Comparison of ENCODE assay signal across 9 mouse cellular contexts in the genomic region with DNA sequence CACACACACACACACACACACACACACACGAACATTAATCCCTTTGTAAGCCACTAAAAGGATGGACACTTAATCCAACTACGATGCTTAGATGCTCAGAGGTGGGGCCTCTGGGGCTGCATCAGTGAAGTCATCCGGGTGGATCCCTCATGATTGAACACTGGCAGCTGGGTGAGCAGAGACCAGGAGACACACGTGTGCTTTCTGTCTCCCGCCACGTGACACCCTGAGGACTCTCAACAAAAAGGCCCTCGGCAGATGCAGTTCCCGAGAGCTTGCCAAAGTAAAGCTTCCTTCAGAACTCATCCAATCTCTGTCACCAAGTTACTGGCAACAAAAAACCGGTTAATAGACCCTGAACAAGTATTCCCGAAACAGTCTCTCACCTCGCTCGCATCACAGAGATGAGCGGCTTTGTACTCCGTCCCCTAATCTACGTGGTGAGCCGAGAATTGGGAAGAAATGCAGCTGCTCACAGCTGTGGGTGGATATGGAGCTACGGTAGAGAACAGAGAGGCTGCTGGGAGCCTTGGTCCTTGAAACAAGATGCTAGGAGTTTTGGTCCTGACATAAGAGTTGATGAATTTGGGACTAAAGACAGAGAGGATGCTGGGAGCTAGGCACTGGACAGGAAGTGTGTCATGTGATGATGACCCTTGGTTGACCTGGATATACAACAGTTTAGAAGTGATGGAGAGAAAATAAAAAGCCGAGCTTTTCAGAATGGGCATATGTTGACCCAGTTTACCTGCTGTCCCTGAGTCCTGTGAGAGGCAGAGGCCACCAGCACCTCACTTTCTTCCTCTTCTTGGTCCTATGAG. TPM values are rescaled to one million over a fixed set of nuclear protein-coding genes. Genes with fewer than 3 reads are reported as not detected.
DNase-seq lines count a peak whose midpoint lies in the region; ATAC-seq and TF ChIP-seq lines count a peak whose summit lies in the region.
"Had no signal": no experiment of that assay in that cellular context is flagged by ENCODE, and none has a peak within 500 bp of the region (broad histone marks: within the 10 kb centered on the region; RNA-seq: fewer than 3 reads in every experiment).

No protein-coding gene starts in this region.

- H3K4me1 ChIP-seq in E14TG2a.4 (replicated peaks; ENCODE audit: low read depth, low read length): peaks cover 46% of the 10 kb centered on the region
- H3K4me1 ChIP-seq in forebrain, postnatal 0 days (ENCODE audit: insufficient read depth): peaks cover 18% of the 10 kb centered on the region
- H3K4me1 ChIP-seq in midbrain, postnatal 0 days (ENCODE audit: insufficient read depth, low read length): peaks cover 13% of the 10 kb centered on the region

- 47% methylated on average over 18 of the region's 18 CpGs for WGBS in forebrain, postnatal 0 days
- WGBS in midbrain, postnatal 0 days: 40% methylated on average over 18 of the region's 18 CpGs

- H3K4me2 ChIP-seq in forebrain, postnatal 0 days (ENCODE audit: low read depth): peak overlapping the region; percentile 77
- peak overlapping the region; percentile 75 for H3K4me2 ChIP-seq in midbrain, postnatal 0 days (ENCODE audit: low read depth, low read length, poor library complexity, severe bottlenecking)

- intact Hi-C loops in gastrocnemius, postnatal 36 days (cut with DNase I): no loop called here

- H3K9me3 ChIP-seq in E14TG2a.4 (ENCODE audit: low read length): peaks cover 6% of the 10 kb centered on the region
- H3K9me3 ChIP-seq in forebrain, postnatal 0 days (ENCODE audit: low read length): no peaks in the 10 kb centered on the region
- no peaks in the 10 kb centered on the region for H3K9me3 ChIP-seq in midbrain, postnatal 0 days (ENCODE audit: low read length)

- H3K27me3 ChIP-seq in E14TG2a.4 (ENCODE audit: insufficient read depth, low read length): peaks cover 73% of the 10 kb centered on the region
- H3K27me3 ChIP-seq in forebrain, postnatal 0 days (ENCODE audit: insufficient read depth, low read length): no peaks in the 10 kb centered on the region
- no peaks in the 10 kb centered on the region for H3K27me3 ChIP-seq in midbrain, postnatal 0 days (ENCODE audit: insufficient read depth, low read length)

- peak overlapping the region; percentile 87; the same call in 1 of the 2 replicates for H3K9ac ChIP-seq in forebrain, postnatal 0 days
- H3K9ac ChIP-seq in midbrain, postnatal 0 days (replicated peaks; ENCODE audit: low read length, poor library complexity, severe bottlenecking): no peak overlapping the region

- H3K36me3 ChIP-seq in E14TG2a.4 (ENCODE audit: insufficient read depth, low read length): peaks cover 11% of the 10 kb centered on the region
- H3K36me3 ChIP-seq in forebrain, postnatal 0 days (ENCODE audit: insufficient read depth): no peaks in the 10 kb centered on the region
- H3K36me3 ChIP-seq in midbrain, postnatal 0 days (ENCODE audit: insufficient read depth, low read length): no peaks in the 10 kb centered on the region

- 0 out of 2 replicates have a peak overlapping the region, but pooled peaks have one; percentile 15 for H3K27ac ChIP-seq in forebrain, postnatal 0 days (ENCODE audit: low read depth, low read length)
- H3K27ac ChIP-seq in midbrain, postnatal 0 days (ENCODE audit: low read depth, low read length): no peak overlapping the region

- H3K4me3 ChIP-seq in E14TG2a.4 (replicated peaks; ENCODE audit: low read length): peak overlapping the region; percentile 88
- H3K4me3 ChIP-seq in forebrain, postnatal 0 days (ENCODE audit: low read depth, low read length): peak overlapping the region; percentile 76
- peak overlapping the region; percentile 70 for H3K4me3 ChIP-seq in midbrain, postnatal 0 days (ENCODE audit: low read depth, low read length)

- DNase-seq in gastrocnemius, adult 8-10 months (ENCODE audit: low spot score in 2 of 2): peak; percentile 25 to 31
- DNase-seq in gastrocnemius, postnatal 36 days: no peak
- DNase-seq in forebrain, postnatal 0 days: no peak
- DNase-seq in midbrain, postnatal 0 days (ENCODE audit: low spot score): peak; percentile 46
- no peak for DNase-seq in thymus, postnatal 14 days
- DNase-seq in adrenal gland, postnatal 4 days (ENCODE audit: low spot score in 2 of 2): no peak

- no peak for ATAC-seq in forebrain, postnatal 0 days
- ATAC-seq in midbrain, postnatal 0 days (ENCODE audit: low FRiP score): no peak
- no peak for ATAC-seq in granulocyte monocyte progenitor cell, adult 5-6 weeks (replicated peaks; ENCODE audit: poor library complexity, severe bottlenecking)

- TF ChIP-seq CTCF in E14TG2a.4 (conservative IDR thresholded peaks at IDR 0.05; ENCODE audit: low read length): no peak
- TF ChIP-seq CTCF in forebrain, postnatal 0 days (IDR thresholded peaks at IDR 0.05; ENCODE audit: low read depth): no peak
- no peak for TF ChIP-seq CTCF in midbrain, postnatal 0 days (IDR thresholded peaks at IDR 0.05)

RNA-seq across cellular contexts. Expression of a gene that starts 1.5 kb away (rescaled TPM):
- total RNA-seq in gastrocnemius, adult 8-10 months (2022): 1 to 10 TPM in 3 of 4 experiments, under 1 TPM in 1; 0.87 to 3.6 (median 1.8) TPM
- 1 to 10 TPM; 2.7 to 4.6 TPM for total RNA-seq in gastrocnemius, postnatal 36 days (2021)
- total RNA-seq in forebrain, postnatal 0 days (2014; rRNA removed): 412 and 434 TPM in 2 replicates
- 102 and 107 TPM in 2 replicates for polyA plus RNA-seq in forebrain, postnatal 0 days (2015; fragmentation: Nextera tagmentation; extraction: Ambion mirVana)
- total RNA-seq in midbrain, postnatal 0 days (2014; rRNA removed): 342 and 354 TPM in 2 replicates
- 82.0 and 88.1 TPM in 2 replicates for polyA plus RNA-seq in midbrain, postnatal 0 days (2015; fragmentation: Nextera tagmentation; extraction: Ambion mirVana)
- not detected in 2 replicates for total RNA-seq in granulocyte monocyte progenitor cell, adult 5-6 weeks (2014; fragmentation: Nextera tagmentation)
- total RNA-seq in granulocyte monocyte progenitor cell, adult 5-6 weeks (2017): not detected in 2 replicates
- 10 to 100 TPM; 12.6 to 17.7 TPM for total RNA-seq in adrenal gland, postnatal 4 days (2021)

RNA-seq across cellular contexts. Expression of a gene that starts 18.0 kb away (rescaled TPM):
- total RNA-seq in gastrocnemius, adult 8-10 months (2022): under 1 TPM; 0.41 to 0.92 (median 0.63) TPM
- under 1 TPM; 0.61 to 0.64 TPM for total RNA-seq in gastrocnemius, postnatal 36 days (2021)
- 0.85 and 1.3 TPM in 2 replicates for total RNA-seq in forebrain, postnatal 0 days (2014; rRNA removed)
- 1.2 and 1.3 TPM in 2 replicates for polyA plus RNA-seq in forebrain, postnatal 0 days (2015; fragmentation: Nextera tagmentation; extraction: Ambion mirVana)
- 1.4 and 3.7 TPM in 2 replicates for total RNA-seq in midbrain, postnatal 0 days (2014; rRNA removed)
- 0.93 and 1.1 TPM in 2 replicates for polyA plus RNA-seq in midbrain, postnatal 0 days (2015; fragmentation: Nextera tagmentation; extraction: Ambion mirVana)
- total RNA-seq in granulocyte monocyte progenitor cell, adult 5-6 weeks (2014; fragmentation: Nextera tagmentation): 19.0 and 20.5 TPM in 2 replicates
- 23.9 and 26.2 TPM in 2 replicates for total RNA-seq in granulocyte monocyte progenitor cell, adult 5-6 weeks (2017)
- total RNA-seq in adrenal gland, postnatal 4 days (2021): 10 to 100 TPM; 11.9 to 13.1 TPM

RNA-seq across cellular contexts. Expression of a gene that starts 26.5 kb away (rescaled TPM):
- total RNA-seq in gastrocnemius, adult 8-10 months (2022): 1 to 10 TPM; 2.5 to 5.2 (median 4.0) TPM
- 1 to 10 TPM; 4.3 to 5.9 TPM for total RNA-seq in gastrocnemius, postnatal 36 days (2021)
- total RNA-seq in forebrain, postnatal 0 days (2014; rRNA removed): 196 and 242 TPM in 2 replicates
- 258 and 279 TPM in 2 replicates for polyA plus RNA-seq in forebrain, postnatal 0 days (2015; fragmentation: Nextera tagmentation; extraction: Ambion mirVana)
- total RNA-seq in midbrain, postnatal 0 days (2014; rRNA removed): 209 and 214 TPM in 2 replicates
- 297 and 314 TPM in 2 replicates for polyA plus RNA-seq in midbrain, postnatal 0 days (2015; fragmentation: Nextera tagmentation; extraction: Ambion mirVana)
- 1.5 and 4.0 TPM in 2 replicates for total RNA-seq in granulocyte monocyte progenitor cell, adult 5-6 weeks (2014; fragmentation: Nextera tagmentation)
- 2.2 and 2.7 TPM in 2 replicates for total RNA-seq in granulocyte monocyte progenitor cell, adult 5-6 weeks (2017)
- 10 to 100 TPM; 11.1 to 16.2 TPM for total RNA-seq in adrenal gland, postnatal 4 days (2021)

RNA-seq across cellular contexts. Expression of a gene that starts 28.2 kb away (rescaled TPM):
- total RNA-seq in gastrocnemius, adult 8-10 months (2022): not detected
- not detected for total RNA-seq in gastrocnemius, postnatal 36 days (2021)
- not detected in 2 replicates for total RNA-seq in forebrain, postnatal 0 days (2014; rRNA removed)
- not detected in 2 replicates for polyA plus RNA-seq in forebrain, postnatal 0 days (2015; fragmentation: Nextera tagmentation; extraction: Ambion mirVana)
- total RNA-seq in midbrain, postnatal 0 days (2014; rRNA removed): not detected in 2 replicates
- not detected in 2 replicates for polyA plus RNA-seq in midbrain, postnatal 0 days (2015; fragmentation: Nextera tagmentation; extraction: Ambion mirVana)
- total RNA-seq in granulocyte monocyte progenitor cell, adult 5-6 weeks (2014; fragmentation: Nextera tagmentation): not detected in 2 replicates
- total RNA-seq in granulocyte monocyte progenitor cell, adult 5-6 weeks (2017): not detected in 2 replicates
- total RNA-seq in adrenal gland, postnatal 4 days (2021): not detected
- total RNA-seq: layer of hippocampus, adult 8-10 months had no signal

RNA-seq across cellular contexts. Expression of a gene that starts 31.9 kb away (rescaled TPM):
- total RNA-seq in gastrocnemius, adult 8-10 months (2022): not detected
- total RNA-seq in gastrocnemius, postnatal 36 days (2021): not detected
- not detected in 2 replicates for total RNA-seq in forebrain, postnatal 0 days (2014; rRNA removed)
- polyA plus RNA-seq in forebrain, postnatal 0 days (2015; fragmentation: Nextera tagmentation; extraction: Ambion mirVana): 0.13 and 0.31 TPM in 2 replicates
- not detected in 2 replicates for total RNA-seq in midbrain, postnatal 0 days (2014; rRNA removed)
- polyA plus RNA-seq in midbrain, postnatal 0 days (2015; fragmentation: Nextera tagmentation; extraction: Ambion mirVana): 0.47 and 0.78 TPM in 2 replicates
- not detected in 2 replicates for total RNA-seq in granulocyte monocyte progenitor cell, adult 5-6 weeks (2014; fragmentation: Nextera tagmentation)
- not detected in 2 replicates for total RNA-seq in granulocyte monocyte progenitor cell, adult 5-6 weeks (2017)
- total RNA-seq in adrenal gland, postnatal 4 days (2021): not detected
- total RNA-seq: layer of hippocampus, adult 8-10 months had no signal

Comparison
In these comparisons a context has a peak if more than half of its experiments do, and no peak if none do; other contexts are left out.
1. DNase-seq: peak in gastrocnemius, adult 8-10 months (2 of 2) and midbrain, postnatal 0 days (single experiment); none in gastrocnemius, postnatal 36 days (0 of 2), forebrain, postnatal 0 days (single experiment), thymus, postnatal 14 days (single experiment) and adrenal gland, postnatal 4 days (0 of 2).
2. RNA of a gene that starts 1.5 kb away (total RNA-seq): 412 to 434 TPM in forebrain, postnatal 0 days and 342 to 354 TPM in midbrain, postnatal 0 days; 12.6 to 17.7 TPM in adrenal gland, postnatal 4 days, 2.7 to 4.6 TPM in gastrocnemius, postnatal 36 days, 0.87 to 3.6 TPM in gastrocnemius, adult 8-10 months and not detected in granulocyte monocyte progenitor cell, adult 5-6 weeks; every median in the first group is over 10 times any median in the second.
3. RNA of a gene that starts 26.5 kb away (total RNA-seq): 209 to 214 TPM in midbrain, postnatal 0 days and 196 to 242 TPM in forebrain, postnatal 0 days; 11.1 to 16.2 TPM in adrenal gland, postnatal 4 days, 4.3 to 5.9 TPM in gastrocnemius, postnatal 36 days, 2.5 to 5.2 TPM in gastrocnemius, adult 8-10 months and 1.5 to 4.0 TPM in granulocyte monocyte progenitor cell, adult 5-6 weeks; every median in the first group is over 10 times any median in the second.
4. Peak in every context shown above with its lines, with median percentiles within 50 percentile points of each other: H3K4me3 ChIP-seq.